Mouse (Mus musculus) frontal cortex, adult (tissue): ENCODE data around the gene Sec1.
A peak's percentile ranks its signal among the peaks of the same experiment; 100 is the strongest.

Experiments
- ATAC-seq: cut with Nextera tagmentation; 2 replicates; pipeline ENCODE4 v1.9.2; 2017; ENCODE audit warnings: mild to moderate bottlenecking, moderate library complexity, mixed read lengths; ENCODE audit not compliant: low TSS enrichment

Sec1 gene

GRCm38 (mm10) chr7:45693921-45694591 lies at the start of gene Sec1:
Gene Sec1 (minus strand): TSS chr7:45694402.
- no peak for ATAC-seq

GRCm38 (mm10) chr7:45742338-45742737 lies 48.1 kb upstream of the Sec1 start:
- ATAC-seq: peak; percentile 66

- ATAC-seq: peak; percentile 83
Observed at GRCm38 (mm10) chr7:45741777-45742176, 47.6 kb upstream of the Sec1 start.

- peak; percentile 41; the same call in 1 of the 2 replicates for ATAC-seq
Observed at GRCm38 (mm10) chr7:45741308-45741707, 47.1 kb upstream of the Sec1 start.

- no peak for ATAC-seq
Observed at GRCm38 (mm10) chr7:45739820-45740219, 45.6 kb upstream of the Sec1 start.

GRCm38 (mm10) chr7:45739162-45739763 lies 45.1 kb upstream of the Sec1 start:
- ATAC-seq: peak; percentile 58; the same call in 1 of the 2 replicates

- ATAC-seq: no peak
Observed at GRCm38 (mm10) chr7:45733477-45733876, 39.3 kb upstream of the Sec1 start.

GRCm38 (mm10) chr7:45730727-45731431 lies 36.7 kb upstream of the Sec1 start:
- ATAC-seq: no peak

- no peak for ATAC-seq
Observed at GRCm38 (mm10) chr7:45727625-45728024, 33.4 kb upstream of the Sec1 start.

- no peak for ATAC-seq
Observed at GRCm38 (mm10) chr7:45726419-45726818, 32.2 kb upstream of the Sec1 start.

GRCm38 (mm10) chr7:45725713-45726112 lies 31.5 kb upstream of the Sec1 start, which contains the start of gene Spaca4:
Gene Spaca4 (minus strand): TSS chr7:45725813.
- no peak for ATAC-seq

GRCm38 (mm10) chr7:45725151-45725550 lies 30.9 kb upstream of the Sec1 start:
- ATAC-seq: no peak

- no peak for ATAC-seq
Observed at GRCm38 (mm10) chr7:45723781-45724180, 29.6 kb upstream of the Sec1 start.

- ATAC-seq: no peak
Observed at GRCm38 (mm10) chr7:45723301-45723700, 29.1 kb upstream of the Sec1 start.

- ATAC-seq: no peak
Observed at GRCm38 (mm10) chr7:45722348-45722713, 28.1 kb upstream of the Sec1 start.

GRCm38 (mm10) chr7:45721642-45722347 lies 27.6 kb upstream of the Sec1 start:
- no peak for ATAC-seq

- ATAC-seq: no peak
Observed at GRCm38 (mm10) chr7:45721234-45721571, 27.0 kb upstream of the Sec1 start.

GRCm38 (mm10) chr7:45720413-45721233 lies 26.4 kb upstream of the Sec1 start, which contains the start of gene Fam83e:
Gene Fam83e (plus strand): TSS chr7:45721212.
- ATAC-seq: no peak

- no peak for ATAC-seq
Observed at GRCm38 (mm10) chr7:45719738-45720412, 25.7 kb upstream of the Sec1 start.

GRCm38 (mm10) chr7:45719180-45719579 lies 25.0 kb upstream of the Sec1 start:
- ATAC-seq: no peak

GRCm38 (mm10) chr7:45718331-45718730 lies 24.1 kb upstream of the Sec1 start:
- ATAC-seq: no peak
